In the genomic region with DNA sequence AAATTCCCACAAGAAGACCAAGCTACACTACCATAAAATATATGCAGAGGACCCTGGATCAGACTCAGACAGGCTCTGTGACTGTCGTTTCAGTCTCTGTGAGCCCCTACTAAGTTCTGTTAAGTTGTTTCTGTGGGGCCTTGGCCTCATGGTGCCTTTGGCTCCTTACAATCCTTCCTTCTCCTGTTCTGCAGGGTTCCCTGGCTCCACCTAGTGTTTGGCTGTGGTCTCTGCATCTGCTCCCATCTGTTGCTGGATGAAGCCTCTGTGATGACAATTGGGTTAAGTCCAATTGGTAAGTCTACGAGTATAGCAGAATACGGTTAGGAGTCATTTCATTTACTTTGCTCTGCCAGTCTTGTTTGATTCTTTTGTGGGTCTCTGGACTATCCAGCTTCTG, we compare ENCODE assay signal across 8 mouse cellular contexts. TPM values are rescaled to one million over a fixed set of nuclear protein-coding genes. Genes with fewer than 3 reads are reported as not detected.
DNase-seq lines count a peak whose midpoint lies in the region; TF ChIP-seq lines count a peak whose summit lies in the region.
"Had no signal": no experiment of that assay in that cellular context is flagged by ENCODE, and none has a peak within 500 bp of the region (broad histone marks: within the 10 kb centered on the region; RNA-seq: fewer than 3 reads in every experiment).

No protein-coding gene starts in this region.

- H3K9ac ChIP-seq in ES-Bruce4 (ENCODE audit: low read depth, poor library complexity, severe bottlenecking) = no peak overlapping the region

- TF ChIP-seq EP300 in ES-Bruce4 (IDR thresholded peaks at IDR 0.05; ENCODE audit: insufficient read depth, low read depth, low read length) = no peak

- no peak for TF ChIP-seq POLR2A in ES-Bruce4 (IDR thresholded peaks at IDR 0.05; ENCODE audit: insufficient read depth, low read length)

- no peaks in the 10 kb centered on the region for H3K9me3 ChIP-seq in ES-Bruce4 (replicated peaks; ENCODE audit: control insufficient read depth, insufficient read depth, low read length, poor library complexity, severe bottlenecking)

- H3K27ac ChIP-seq in ES-Bruce4 (ENCODE audit: insufficient read depth, low read length) = no peak overlapping the region

- no peak overlapping the region for H3K4me3 ChIP-seq in ES-Bruce4 (ENCODE audit: low read depth, low read length)
- H3K4me3 ChIP-seq: myocyte had no signal

- peak; percentile 85 for TF ChIP-seq CTCF in ES-Bruce4 (IDR thresholded peaks at IDR 0.05; ENCODE audit: low read depth, low read length)

- no peaks in the 10 kb centered on the region for H3K36me3 ChIP-seq in ES-Bruce4 (ENCODE audit: control insufficient read depth, insufficient read depth, low read length, poor library complexity, severe bottlenecking)

- peaks cover 7% of the 10 kb centered on the region for H3K4me1 ChIP-seq in ES-Bruce4 (ENCODE audit: control insufficient read depth, insufficient read depth, low read length)

- peak; percentile 55 for DNase-seq in T-cell, adult 2 months (ENCODE audit: low spot score)
- peak; percentile 70 for DNase-seq in cerebellum, postnatal 36 days
- peak; percentile 86 to 87 for DNase-seq in heart, adult 18-20 months
- peak; percentile 67 to 80 for DNase-seq in layer of hippocampus, postnatal 14 days (ENCODE audit: low spot score in 2 of 2)
- DNase-seq in lung, postnatal 14 days = peak; percentile 86
- peak; percentile 73 for DNase-seq in spleen, adult 12 weeks (ENCODE audit: low spot score)

- H3K27me3 ChIP-seq in ES-Bruce4 (ENCODE audit: control insufficient read depth, insufficient read depth, low read length, poor library complexity, severe bottlenecking) = no peaks in the 10 kb centered on the region

RNA-seq across cellular contexts. Expression of a gene that starts 1.5 kb away (rescaled TPM):
- polyA plus RNA-seq in ES-Bruce4 (2011; ENCODE audit: insufficient read depth, insufficient read length, low read depth, missing spikeins) = 0.32 and 0.55 TPM in 2 replicates
- total RNA-seq in heart, adult 18-20 months (2021) = 1 to 10 TPM in 1 of 2 experiments, under 1 TPM in 1; 0.74 to 1.7 TPM
- under 1 TPM; 0.23 to 0.36 TPM for total RNA-seq in layer of hippocampus, postnatal 14 days (2021)
- polyA plus RNA-seq: myocyte had no signal
